Mouse (Mus musculus) MEL (cell line): ENCODE data around the gene Serpinf1. TPM values are rescaled to one million over a fixed set of nuclear protein-coding genes. Genes with fewer than 3 reads are reported as not detected.
A peak's percentile ranks its signal among the peaks of the same experiment; 100 is the strongest.

Experiments used
- DNase-seq: peaks from one replicate; pipeline ENCODE4 v3.0.0; 2011; ENCODE audit warnings: low read depth, low spot score
- H3K27ac ChIP-seq: 2 replicates; pipeline ENCODE4 v1.5.1; 2012; ENCODE audit warnings: low read depth, mild to moderate bottlenecking, control low read depth, low read length, moderate library complexity; ENCODE audit not compliant: control insufficient read depth
- H3K27me3 ChIP-seq, 2 experiments: fragments of 150-350 bp in 1 of 2; sonication (generic) in 1 of 2; 2 replicates each; pipeline ENCODE4 v1.6.1; 2012; ENCODE audit warnings: low read length in 2 of 2, mild to moderate bottlenecking in 2 of 2, improper control_type of control experiment in 1 of 2, moderate library complexity in 1 of 2; ENCODE audit not compliant: insufficient read depth in 2 of 2, control insufficient read depth in 1 of 2
- H3K36me3 ChIP-seq, 2 experiments: 2 replicates each; pipeline ENCODE4 v1.6.1; 2012 to 2014; ENCODE audit warnings: low read length in 2 of 2, improper control_type of control experiment in 1 of 2, inconsistent platforms in 1 of 2, mild to moderate bottlenecking in 1 of 2; ENCODE audit not compliant: insufficient read depth in 2 of 2, control insufficient read depth in 1 of 2
- H3K4me1 ChIP-seq, 2 experiments: fragments of 150-350 bp in 1 of 2; sonication (generic) in 1 of 2; 2 replicates each; pipeline ENCODE4 v1.6.1; 2012; ENCODE audit warnings: low read length in 2 of 2, improper control_type of control experiment in 1 of 2, mild to moderate bottlenecking in 1 of 2; ENCODE audit not compliant: insufficient read depth in 2 of 2, control insufficient read depth in 1 of 2
- H3K4me3 ChIP-seq, 2 experiments: fragments of 150-350 bp in 1 of 2; sonication (generic) in 1 of 2; 2 replicates each; pipeline ENCODE4 v1.5.1; 2012; ENCODE audit warnings: low read depth in 2 of 2, low read length in 2 of 2, mild to moderate bottlenecking in 2 of 2, moderate library complexity in 2 of 2, control low read depth in 1 of 2, improper control_type of control experiment in 1 of 2; ENCODE audit not compliant: control insufficient read depth in 1 of 2, insufficient read depth in 1 of 2
- H3K79me2 ChIP-seq: 2 replicates; pipeline ENCODE4 v1.6.1; 2012; ENCODE audit warnings: mild to moderate bottlenecking, low read length, moderate library complexity; ENCODE audit not compliant: control insufficient read depth, poor library complexity, insufficient read depth
- H3K9ac ChIP-seq: 2 replicates; pipeline ENCODE4 v1.6.1; 2012; ENCODE audit warnings: low read depth, mild to moderate bottlenecking, control low read depth, low read length, moderate library complexity; ENCODE audit not compliant: control insufficient read depth, poor library complexity, severe bottlenecking
- H3K9me3 ChIP-seq: fragments of 150-350 bp; sonication (generic); replicated peaks from 2 replicates; pipeline ENCODE4 v1.6.1; 2012; ENCODE audit warnings: mild to moderate bottlenecking, low read length, improper control_type of control experiment, moderate library complexity; ENCODE audit not compliant: insufficient read depth
- BHLHE40 ChIP-seq: IDR thresholded peaks from 2 replicates; pipeline ENCODE4 v1.6.1; 2012; ENCODE audit warnings: low read depth, mild to moderate bottlenecking, inconsistent platforms, low read length, improper control_type of control experiment, borderline replicate concordance
- CTCF ChIP-seq, 3 experiments: IDR thresholded peaks in 2 of 3; conservative IDR thresholded peaks in 1 of 3; 2 replicates each; pipeline ENCODE4 v1.5.1; 2011 to 2012; ENCODE audit warnings: low read length in 3 of 3, low read depth in 2 of 3, mild to moderate bottlenecking in 2 of 3, improper control_type of control experiment in 1 of 3, inconsistent platforms in 1 of 3, mixed read lengths in 1 of 3, moderate library complexity in 1 of 3; ENCODE audit not compliant: control insufficient read depth in 1 of 3, insufficient read depth in 1 of 3, poor library complexity in 1 of 3, severe bottlenecking in 1 of 3
- EP300 ChIP-seq, 2 experiments: IDR thresholded peaks; 2 replicates each; pipeline ENCODE4 v1.6.1; 2011; ENCODE audit warnings: improper control_type of control experiment in 2 of 2, low read length in 2 of 2, low read depth in 1 of 2, mild to moderate bottlenecking in 1 of 2
- ETS1 ChIP-seq: IDR thresholded peaks from 2 replicates; pipeline ENCODE4 v1.6.1; 2012; ENCODE audit warnings: low read depth, mild to moderate bottlenecking, inconsistent platforms, low read length, improper control_type of control experiment, moderate library complexity
- GABPA ChIP-seq: IDR thresholded peaks from 2 replicates; pipeline ENCODE4 v1.6.1; 2012; ENCODE audit warnings: low read depth, mild to moderate bottlenecking, inconsistent platforms, low read length, improper control_type of control experiment, moderate library complexity
- GATA1 ChIP-seq: IDR thresholded peaks from 2 replicates; pipeline ENCODE4 v1.6.1; 2011; ENCODE audit warnings: low read depth, low read length, improper control_type of control experiment
- HCFC1 ChIP-seq: IDR thresholded peaks from 2 replicates; pipeline ENCODE4 v1.6.1; 2012; ENCODE audit warnings: low read depth, mild to moderate bottlenecking, inconsistent platforms, low read length, improper control_type of control experiment, moderate library complexity
- MAFK ChIP-seq: IDR thresholded peaks from 2 replicates; pipeline ENCODE4 v1.6.1; 2011; ENCODE audit warnings: low read depth, mild to moderate bottlenecking, low read length, improper control_type of control experiment, borderline replicate concordance
- MAX ChIP-seq: IDR thresholded peaks from 2 replicates; pipeline ENCODE4 v1.6.1; 2011; ENCODE audit warnings: low read length, improper control_type of control experiment
- MAZ ChIP-seq: IDR thresholded peaks from 2 replicates; pipeline ENCODE4 v1.6.1; 2012; ENCODE audit warnings: low read depth, mild to moderate bottlenecking, inconsistent platforms, low read length, improper control_type of control experiment
- MEF2A ChIP-seq: IDR thresholded peaks from 2 replicates; pipeline ENCODE4 v1.6.1; 2014; ENCODE audit warnings: low read depth, mild to moderate bottlenecking, inconsistent platforms, low read length, improper control_type of control experiment; ENCODE audit not compliant: poor library complexity, insufficient replicate concordance, severe bottlenecking; ENCODE audit errors: extremely low read depth
- NELFE ChIP-seq: IDR thresholded peaks from 2 replicates; pipeline ENCODE4 v1.6.1; 2011; ENCODE audit warnings: low read depth, low read length, improper control_type of control experiment
- NRF1 ChIP-seq: IDR thresholded peaks from 2 replicates; pipeline ENCODE4 v1.6.1; 2014; ENCODE audit warnings: low read depth, mild to moderate bottlenecking, inconsistent platforms, low read length, improper control_type of control experiment, moderate library complexity; ENCODE audit not compliant: poor library complexity, insufficient read depth, severe bottlenecking
- POLR2A ChIP-seq, 2 experiments: IDR thresholded peaks; 2 replicates each; pipeline ENCODE4 v1.6.1; 2011 to 2012; ENCODE audit warnings: low read length in 2 of 2, mild to moderate bottlenecking in 2 of 2, control low read depth in 1 of 2, improper control_type of control experiment in 1 of 2, low read depth in 1 of 2, moderate library complexity in 1 of 2; ENCODE audit not compliant: control insufficient read depth in 1 of 2, insufficient read depth in 1 of 2, poor library complexity in 1 of 2
- RAD21 ChIP-seq: IDR thresholded peaks from 2 replicates; pipeline ENCODE4 v1.6.1; 2011; ENCODE audit warnings: mild to moderate bottlenecking, low read depth, low read length, improper control_type of control experiment
- RCOR1 ChIP-seq: IDR thresholded peaks from 2 replicates; pipeline ENCODE4 v1.6.1; 2012; ENCODE audit warnings: low read depth, mild to moderate bottlenecking, inconsistent platforms, low read length, improper control_type of control experiment
- TAL1 ChIP-seq: IDR thresholded peaks from 2 replicates; pipeline ENCODE4 v1.6.1; 2012; ENCODE audit warnings: mild to moderate bottlenecking, inconsistent platforms, low read length, moderate library complexity, mixed read lengths
- TBP ChIP-seq: IDR thresholded peaks from 2 replicates; pipeline ENCODE4 v1.8.0; 2011; ENCODE audit warnings: low read depth, low read length, improper control_type of control experiment
- TCF12 ChIP-seq: IDR thresholded peaks from 2 replicates; pipeline ENCODE4 v1.6.1; 2014; ENCODE audit warnings: low read depth, mild to moderate bottlenecking, inconsistent platforms, low read length, improper control_type of control experiment, moderate library complexity
- USF2 ChIP-seq, 2 experiments: IDR thresholded peaks; 2 replicates each; pipeline ENCODE4 v1.6.1; 2011 to 2012; ENCODE audit warnings: improper control_type of control experiment in 2 of 2, low read length in 2 of 2, borderline replicate concordance in 1 of 2, inconsistent platforms in 1 of 2, low read depth in 1 of 2, mild to moderate bottlenecking in 1 of 2; ENCODE audit not compliant: insufficient read depth in 1 of 2
- ZC3H11A ChIP-seq: IDR thresholded peaks from 2 replicates; pipeline ENCODE4 v1.6.1; 2012; ENCODE audit warnings: low read depth, mild to moderate bottlenecking, inconsistent platforms, low read length, improper control_type of control experiment
- ZKSCAN1 ChIP-seq: IDR thresholded peaks from 2 replicates; pipeline ENCODE4 v1.6.1; 2012; ENCODE audit warnings: low read depth, mild to moderate bottlenecking, inconsistent platforms, low read length, improper control_type of control experiment, moderate library complexity
- polyA plus RNA-seq, 2 experiments: library from polyadenylated mRNA; stranded (reverse) in 1 of 2; unstranded in 1 of 2; fragments of >175 nt in 1 of 2; fragments of >200 nt in 1 of 2; gene quantifications; 2 replicates each; pipeline versions ENCODE4 v1.2.1 to v1.2.4; 2012; ENCODE audit warnings: low replicate concordance in 2 of 2, low read depth in 1 of 2; ENCODE audit not compliant: insufficient read length in 2 of 2, insufficient read depth in 1 of 2, missing spikeins in 1 of 2
- total RNA-seq: library from RNA; depleted of rRNA; stranded (reverse); fragments of 300-350 nt; gene quantifications from 2 replicates; pipeline ENCODE4 v1.2.3, GENCODE M21; 2012; rRNA removed

The Serpinf1 gene
- not detected in 2 replicates for total RNA-seq
- under 1 TPM in 1 of 2 experiments, not detected in 1; 0.36 TPM for polyA plus RNA-seq

DNA sequence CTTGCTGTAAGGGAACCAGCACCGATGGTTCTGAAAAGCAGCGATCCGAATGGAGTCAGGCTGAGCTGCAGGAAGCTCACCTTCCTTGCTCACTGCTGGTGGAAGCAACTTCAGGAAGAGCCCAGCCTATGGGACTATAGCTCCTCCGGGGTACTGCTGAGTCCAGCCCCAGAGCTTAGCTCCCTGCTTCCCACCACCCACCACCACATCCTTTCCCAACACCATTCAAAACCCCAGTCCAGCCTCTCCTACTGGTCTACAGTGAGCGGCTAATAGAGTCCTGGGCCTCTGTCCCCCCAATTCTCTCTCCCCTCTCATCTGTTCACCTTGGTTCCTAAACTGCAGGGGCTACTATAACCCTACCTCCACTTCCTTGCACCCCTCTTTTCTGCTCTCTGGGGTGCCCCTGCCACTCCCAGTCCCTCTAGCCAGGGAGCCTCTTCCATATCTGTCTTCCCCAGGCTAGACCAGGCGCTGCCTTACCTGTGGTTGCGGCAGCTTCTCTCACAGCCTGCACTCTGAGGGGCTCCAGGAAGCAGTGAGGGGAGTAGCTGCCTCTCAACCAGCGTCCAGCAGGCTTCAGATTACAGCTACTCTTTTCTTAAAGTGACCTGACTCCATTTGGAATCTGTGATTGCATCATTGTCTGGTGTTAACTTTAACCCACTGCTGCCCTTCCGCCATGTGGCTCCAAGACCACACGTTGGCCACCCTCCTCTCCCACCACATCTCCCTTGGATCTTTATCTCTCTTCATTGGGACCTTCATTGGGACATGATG, at the start of gene Serpinf1:
Gene Serpinf1, minus strand, starts transcription at position 689 of the 780 bp plus-strand sequence.
- Histone ChIP-seq H3K79me2 (no peaks in the 10 kb centered on the region), H3K27me3 (no peaks in the 10 kb centered on the region), H3K9me3 (no peaks in the 10 kb centered on the region), H3K27ac (no peak within 1 kb of the TSS), H3K36me3 (no peaks in the 10 kb centered on the region), H3K9ac (no peak within 1 kb of the TSS), H3K4me1 (no peaks in the 10 kb centered on the region), H3K4me3 (no peak within 1 kb of the TSS)
- no peak for DNase-seq
- TF ChIP-seq TCF12 (no peak), MAZ (no peak), MAX (no peak)

DNA sequence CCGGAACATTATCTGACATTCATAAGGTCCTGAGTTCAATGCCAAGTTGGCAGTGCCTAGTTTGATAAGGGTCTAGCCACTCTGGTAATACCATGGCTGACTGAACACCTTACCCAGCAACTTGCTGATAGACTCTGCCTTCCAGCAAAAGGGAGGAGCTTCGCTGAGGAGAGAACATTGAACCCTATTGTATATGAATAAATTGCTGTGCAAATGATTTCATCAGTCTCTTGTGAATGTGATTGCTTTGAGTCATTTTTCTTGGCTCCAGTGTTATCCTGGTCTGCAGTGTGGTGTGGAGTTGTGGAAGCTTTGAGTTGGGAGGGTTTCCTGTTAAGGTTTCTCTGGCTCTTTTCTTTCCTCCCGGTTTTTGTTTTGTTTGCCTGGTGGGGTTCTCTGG, 48.2 kb upstream of the Serpinf1 start:
- no peak overlapping the region for H3K9ac ChIP-seq
- H3K9me3 ChIP-seq = no peaks in the 10 kb centered on the region
- no peak overlapping the region for H3K27ac ChIP-seq
- H3K4me3 ChIP-seq = no peak overlapping the region
- DNase-seq = peak; percentile 28
- peaks cover 3 to 20% of the 10 kb centered on the region in 2 experiments for H3K4me1 ChIP-seq
- TF ChIP-seq GABPA (no peak), POLR2A (IDR thresholded peaks at IDR 0.05; ENCODE audit: control insufficient read depth in 1 of 2, insufficient read depth in 1 of 2, low read depth in 1 of 2, low read length in 2 of 2, poor library complexity in 1 of 2) (no peak), GATA1 (0 out of 2 replicates have a peak, but pooled peaks have one; percentile 16)
- H3K36me3 ChIP-seq = peaks cover 0 to 16% of the 10 kb centered on the region in 2 experiments; a peak in 2 of 4 replicates
- no peaks in the 10 kb centered on the region for H3K79me2 ChIP-seq
- H3K27me3 ChIP-seq = no peaks in the 10 kb centered on the region

DNA sequence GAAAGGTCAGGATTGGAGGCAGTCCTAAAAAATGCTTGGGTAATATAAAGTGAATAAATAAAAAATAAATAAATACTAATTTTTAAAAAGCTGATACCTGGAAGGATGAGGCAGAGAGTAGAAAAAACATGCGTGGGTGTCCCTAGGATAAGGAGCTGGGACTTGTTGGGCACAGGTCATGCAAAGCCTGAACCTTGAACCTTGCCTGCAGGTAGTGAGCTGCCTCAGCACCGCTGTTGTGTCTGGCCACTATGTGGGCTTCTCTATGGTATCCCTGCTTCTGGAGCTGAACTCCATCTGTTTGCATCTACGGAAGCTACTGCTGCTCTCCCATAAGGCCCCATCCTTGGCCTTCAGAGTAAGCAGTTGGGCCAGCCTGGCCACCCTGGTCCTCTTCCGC, 46.8 kb upstream of the Serpinf1 start:
- H3K36me3 ChIP-seq = peaks cover 0 to 16% of the 10 kb centered on the region in 2 experiments; a peak in 2 of 4 replicates
- H3K27me3 ChIP-seq = no peaks in the 10 kb centered on the region
- H3K4me1 ChIP-seq = peaks cover 3 to 20% of the 10 kb centered on the region in 2 experiments
- no peak overlapping the region for H3K27ac ChIP-seq
- no peak overlapping the region for H3K4me3 ChIP-seq
- no peaks in the 10 kb centered on the region for H3K9me3 ChIP-seq
- DNase-seq = no peak
- no peak overlapping the region for H3K9ac ChIP-seq
- no peaks in the 10 kb centered on the region for H3K79me2 ChIP-seq
- TF ChIP-seq TAL1 = no peak
- TF ChIP-seq ZKSCAN1 = no peak
- TF ChIP-seq ZC3H11A = no peak
- TF ChIP-seq CTCF (IDR thresholded peaks at IDR 0.05 in 2 of 3, conservative IDR thresholded peaks at IDR 0.05 in 1 of 3; ENCODE audit: control insufficient read depth in 1 of 3, insufficient read depth in 1 of 3, low read depth in 2 of 3, low read length in 3 of 3, poor library complexity in 1 of 3, severe bottlenecking in 1 of 3) = no peak
- TF ChIP-seq MAFK = no peak
- no peak for TF ChIP-seq NRF1
- no peak for TF ChIP-seq BHLHE40
- no peak for TF ChIP-seq MAZ
- TF ChIP-seq HCFC1 = no peak
- no peak for TF ChIP-seq TBP
- no peak for TF ChIP-seq ETS1
- no peak for TF ChIP-seq RCOR1
- no peak for TF ChIP-seq USF2 (IDR thresholded peaks at IDR 0.05; ENCODE audit: borderline replicate concordance in 1 of 2, insufficient read depth in 1 of 2, low read depth in 1 of 2, low read length in 2 of 2)
- no peak for TF ChIP-seq NELFE
- no peak for TF ChIP-seq GABPA
- no peak for TF ChIP-seq RAD21
- TF ChIP-seq EP300 (IDR thresholded peaks at IDR 0.05; ENCODE audit: low read depth in 1 of 2, low read length in 2 of 2) = no peak
- TF ChIP-seq MEF2A = no peak
